Mouse (Mus musculus) forebrain, embryonic 13.5 days (tissue): ENCODE results near the gene Wfikkn1. TPM values are rescaled to one million over a fixed set of nuclear protein-coding genes. Genes with fewer than 3 reads are reported as not detected.

ENCODE experiments used
- ATAC-seq: fragments of 200-750 bp; cut with Nextera tagmentation; 2 replicates; pipeline ENCODE4 v1.8.0; 2017
- H3K27ac ChIP-seq: fragments of 300-500 bp; sonication (generic); 2 replicates; pipeline ENCODE4 v1.5.1; 2015; ENCODE audit warnings: inconsistent platforms, mild to moderate bottlenecking, moderate library complexity
- H3K27me3 ChIP-seq: fragments of 300-500 bp; sonication (generic); 2 replicates; pipeline ENCODE4 v1.6.1; 2015; ENCODE audit warnings: mild to moderate bottlenecking, inconsistent platforms
- H3K36me3 ChIP-seq: fragments of 300-500 bp; sonication (generic); 2 replicates; pipeline ENCODE4 v1.6.1; 2015; ENCODE audit warnings: mild to moderate bottlenecking, inconsistent platforms; ENCODE audit not compliant: poor library complexity, severe bottlenecking
- H3K4me1 ChIP-seq: fragments of 300-500 bp; sonication (generic); 2 replicates; pipeline ENCODE4 v1.6.1; 2015; ENCODE audit warnings: inconsistent platforms
- H3K4me2 ChIP-seq: fragments of 300-500 bp; sonication (generic); 2 replicates; pipeline ENCODE4 v1.6.1; 2015; ENCODE audit warnings: inconsistent platforms, mild to moderate bottlenecking, moderate library complexity
- H3K4me3 ChIP-seq: fragments of 300-500 bp; sonication (generic); 2 replicates; pipeline ENCODE4 v1.5.1; 2015; ENCODE audit warnings: mild to moderate bottlenecking, inconsistent platforms
- H3K9ac ChIP-seq: fragments of 300-500 bp; sonication (generic); 2 replicates; pipeline ENCODE4 v1.6.1; 2015; ENCODE audit warnings: mild to moderate bottlenecking, inconsistent platforms
- H3K9me3 ChIP-seq: fragments of 300-500 bp; sonication (generic); replicated peaks from 2 replicates; pipeline ENCODE4 v1.6.1; 2016; ENCODE audit warnings: inconsistent platforms
- WGBS: fragments of 180-500 bp; shearing (Covaris S2); methylation state at CpG from one replicate; pipeline ENCODE4 v1.1.7; 2015; 5-methylcytosine and 5-hydroxymethylcytosine counted together
- microRNA-seq: library from miRNA; unstranded; fragments of <30 nt; microRNA quantifications from one replicate; pipeline ENCODE4, GENCODE M21; 2016
- polyA plus RNA-seq: library from polyadenylated mRNA; unstranded; fragments of >200 nt; fragmentation: Nextera tagmentation; extraction: Ambion mirVana; gene quantifications from 2 replicates; pipeline ENCODE4 v1.2.1, GENCODE M21; 2015

The Wfikkn1 gene
- polyA plus RNA-seq, 1 experiment from 2014 or later = 0.76 TPM

DNA sequence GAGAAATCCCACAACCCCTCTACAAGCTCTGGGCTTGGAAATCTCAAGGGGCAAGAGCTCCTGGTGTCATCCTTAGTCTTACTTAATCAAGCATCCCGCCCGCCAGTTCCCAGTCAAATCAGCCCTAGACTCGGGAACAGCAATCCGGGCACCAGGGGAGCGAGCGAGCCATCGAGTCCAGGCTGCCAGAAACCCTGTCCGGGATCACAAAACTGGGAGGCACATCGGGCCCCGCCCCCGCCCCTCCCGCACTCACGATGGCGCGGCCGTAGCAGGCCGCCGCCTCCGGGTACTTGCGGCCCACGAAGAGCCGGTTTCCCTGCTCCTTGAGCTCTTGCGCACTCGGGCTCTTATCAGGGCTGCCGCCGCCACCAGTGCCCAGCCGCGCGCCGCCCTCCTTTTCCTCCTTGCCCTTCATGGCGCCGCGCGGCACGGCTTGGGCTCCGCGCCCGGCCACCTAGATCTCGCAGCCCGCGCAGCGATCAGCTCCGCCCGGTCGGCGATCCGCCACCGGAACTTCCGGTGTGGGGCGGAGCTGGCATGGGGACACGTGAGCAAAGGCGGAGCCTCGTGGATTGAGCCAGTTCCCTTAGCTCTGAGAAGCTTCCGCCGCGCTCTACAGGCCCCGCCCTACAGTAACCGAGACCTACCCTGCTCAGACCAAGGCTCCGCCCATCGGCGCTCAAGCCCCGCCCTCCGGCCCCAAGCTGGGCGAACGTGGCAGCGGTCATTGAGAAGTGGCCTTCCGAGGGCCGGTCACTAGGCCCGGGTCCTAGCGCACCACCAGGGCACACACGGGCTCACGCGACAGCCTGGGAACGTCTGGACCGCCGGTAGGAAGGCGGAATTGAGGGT, 48.0 kb downstream of the Wfikkn1 start:
- H3K4me2 ChIP-seq = peak overlapping the region; percentile 98
- no peaks in the 10 kb centered on the region for H3K27me3 ChIP-seq
- peak overlapping the region; percentile 90 for H3K27ac ChIP-seq
- peak; percentile 90 for ATAC-seq
- WGBS = under 1% methylated on average over 77 of the region's 77 CpGs
- peaks cover 38% of the 10 kb centered on the region for H3K36me3 ChIP-seq
- H3K4me3 ChIP-seq = peak overlapping the region; percentile 87
- no peaks in the 10 kb centered on the region for H3K9me3 ChIP-seq
- H3K9ac ChIP-seq = peak overlapping the region; percentile 89
- peaks cover 79% of the 10 kb centered on the region for H3K4me1 ChIP-seq

DNA sequence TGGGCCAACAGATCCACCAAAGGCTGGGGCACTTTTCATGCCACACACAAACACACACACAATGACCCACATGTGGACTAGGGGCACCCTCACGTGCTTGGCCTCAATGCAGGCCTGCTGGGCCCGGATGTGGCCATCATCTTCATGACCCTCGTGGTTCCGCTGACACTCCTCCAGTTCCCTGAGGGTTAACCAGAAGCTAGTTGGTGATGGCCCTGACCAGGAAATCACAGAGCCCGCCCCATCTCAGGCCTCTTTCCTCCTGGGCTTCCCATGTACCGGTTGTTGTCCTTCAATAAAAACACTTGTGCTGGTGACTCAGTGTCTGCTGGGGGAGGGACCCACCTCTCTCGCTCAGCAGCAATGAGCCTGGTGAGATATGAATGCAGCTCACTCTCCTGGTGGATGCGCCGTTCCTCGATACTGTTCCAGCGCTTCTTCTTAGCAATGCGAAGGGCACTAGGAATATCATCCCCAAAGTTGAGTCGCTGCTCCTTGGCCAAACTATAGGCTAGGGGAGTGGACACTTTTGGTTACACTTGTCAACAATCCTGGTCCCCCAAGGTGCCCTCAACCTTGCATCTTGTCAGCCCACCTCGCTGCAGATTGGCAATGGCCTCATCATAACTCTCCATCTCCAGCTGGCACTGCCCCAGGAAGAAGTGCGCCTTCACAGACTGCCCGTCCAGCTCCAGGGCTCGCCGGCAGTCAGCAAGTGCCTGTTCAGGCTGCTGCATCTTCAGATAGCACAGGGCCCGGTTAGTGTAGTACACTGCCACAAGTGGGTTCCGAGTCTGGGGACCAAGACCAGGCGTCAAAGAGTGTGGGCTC, 49.0 kb downstream of the Wfikkn1 start:
- Histone ChIP-seq H3K9me3 (no peaks in the 10 kb centered on the region), H3K9ac (peak overlapping the region; percentile 89), H3K4me1 (peaks cover 78% of the 10 kb centered on the region), H3K4me3 (peak overlapping the region; percentile 87), H3K36me3 (peaks cover 48% of the 10 kb centered on the region), H3K4me2 (peak overlapping the region; percentile 98), H3K27ac (peak overlapping the region; percentile 90; the same call in 1 of the 2 replicates), H3K27me3 (no peaks in the 10 kb centered on the region)
- no peak for ATAC-seq
- 64% methylated on average over 21 of the region's 21 CpGs for WGBS

DNA sequence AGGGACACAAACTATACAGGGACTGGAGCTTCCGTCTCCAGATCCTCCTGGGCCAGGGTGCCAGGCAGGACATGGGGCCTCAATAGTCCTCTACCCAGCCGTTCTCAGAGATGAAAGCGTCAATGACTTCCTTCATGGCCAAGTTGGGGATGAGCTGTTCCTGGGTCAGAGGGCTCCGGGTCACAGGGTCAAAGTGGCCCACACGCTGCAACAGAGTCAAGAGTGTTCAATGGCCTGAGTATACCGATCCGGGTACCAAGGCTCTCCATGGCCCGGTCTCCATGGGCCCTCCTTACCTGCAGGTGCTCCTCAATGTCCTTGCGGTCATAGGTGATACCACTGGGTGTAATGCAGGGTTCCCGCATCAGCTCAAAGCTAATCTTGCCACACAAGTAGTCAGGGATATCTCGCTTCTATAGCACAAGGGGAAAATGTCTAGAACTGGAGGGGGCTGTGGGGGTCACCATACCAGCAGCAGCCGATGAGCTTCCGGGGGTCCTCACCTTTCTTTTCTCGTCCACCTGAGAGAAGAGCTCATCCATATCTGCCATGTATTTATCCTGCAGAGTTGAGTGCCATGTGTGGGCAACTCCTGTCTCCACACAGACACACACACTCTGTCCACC, 49.7 kb downstream of the Wfikkn1 start:
- peaks cover 78% of the 10 kb centered on the region for H3K4me1 ChIP-seq
- no peaks in the 10 kb centered on the region for H3K9me3 ChIP-seq
- peaks cover 55% of the 10 kb centered on the region for H3K36me3 ChIP-seq
- no peak overlapping the region for H3K27ac ChIP-seq
- H3K4me3 ChIP-seq = peak overlapping the region; percentile 87
- H3K9ac ChIP-seq = peak overlapping the region; percentile 89
- no peak for ATAC-seq
- H3K27me3 ChIP-seq = no peaks in the 10 kb centered on the region
- WGBS = 89% methylated on average over 14 of the region's 14 CpGs
- peak overlapping the region; percentile 98 for H3K4me2 ChIP-seq

DNA sequence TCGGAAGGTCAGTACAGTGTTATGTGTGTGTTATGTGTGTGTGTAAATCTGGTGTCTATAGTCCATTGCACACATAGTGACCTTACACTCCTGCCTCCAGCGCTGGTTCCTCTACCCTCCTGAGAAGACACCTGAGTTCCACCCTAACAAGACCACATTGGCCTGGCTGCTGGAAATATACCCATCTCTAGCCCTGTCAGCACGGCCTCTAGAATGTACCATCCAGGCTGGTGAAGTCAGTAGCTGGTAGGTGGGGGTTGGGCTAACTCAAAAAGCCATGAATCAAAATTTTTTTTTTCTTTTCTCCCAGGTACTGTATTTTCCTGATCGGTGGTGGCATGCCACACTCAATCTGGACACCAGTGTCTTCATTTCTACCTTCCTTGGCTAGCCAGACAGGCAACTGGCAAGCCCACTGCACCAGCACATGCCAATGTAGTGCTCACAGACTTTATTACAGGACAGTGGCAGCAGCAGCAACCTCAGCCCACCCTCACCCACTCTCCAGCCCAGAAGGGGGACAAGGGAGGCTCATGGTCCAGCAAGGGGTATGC, 50.4 kb downstream of the Wfikkn1 start:
- no peaks in the 10 kb centered on the region for H3K9me3 ChIP-seq
- 90% methylated on average over 4 of the region's 4 CpGs for WGBS
- H3K4me3 ChIP-seq = peak overlapping the region; percentile 87
- peaks cover 77% of the 10 kb centered on the region for H3K4me1 ChIP-seq
- H3K27me3 ChIP-seq = no peaks in the 10 kb centered on the region
- peaks cover 54% of the 10 kb centered on the region for H3K36me3 ChIP-seq
- H3K4me2 ChIP-seq = peak overlapping the region; percentile 98
- H3K9ac ChIP-seq = peak overlapping the region; percentile 89; the same call in 1 of the 2 replicates
- ATAC-seq = no peak
- H3K27ac ChIP-seq = no peak overlapping the region

DNA sequence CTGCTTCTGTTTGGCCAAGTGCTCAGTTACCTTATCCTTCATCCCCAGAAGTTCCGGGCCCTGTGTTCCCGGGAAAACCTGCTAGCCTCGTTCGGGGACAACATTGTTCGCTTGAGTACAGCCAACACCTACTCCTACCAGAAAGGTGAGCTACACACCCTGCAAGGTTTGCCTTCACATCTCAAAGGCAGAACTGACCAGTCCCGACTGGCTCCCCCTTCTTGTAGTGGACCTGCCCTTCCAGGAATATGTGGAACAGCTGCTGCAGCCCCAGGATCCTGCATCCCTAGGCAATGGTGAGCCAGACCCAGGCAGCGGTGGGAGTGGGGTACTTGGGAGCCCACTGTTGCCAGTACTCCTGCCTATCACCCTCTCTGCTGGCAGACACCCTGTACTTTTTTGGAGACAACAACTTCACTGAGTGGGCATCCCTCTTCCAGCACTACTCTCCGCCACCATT, 51.1 kb downstream of the Wfikkn1 start:
- H3K4me2 ChIP-seq = peak overlapping the region; percentile 98
- no peaks in the 10 kb centered on the region for H3K9me3 ChIP-seq
- peak overlapping the region; percentile 67 for H3K4me3 ChIP-seq
- H3K36me3 ChIP-seq = peaks cover 49% of the 10 kb centered on the region
- no peaks in the 10 kb centered on the region for H3K27me3 ChIP-seq
- H3K27ac ChIP-seq = peak overlapping the region; percentile 92
- 44% methylated on average over 8 of the region's 8 CpGs for WGBS
- H3K4me1 ChIP-seq = peaks cover 77% of the 10 kb centered on the region
- H3K9ac ChIP-seq = peak overlapping the region; percentile 89
- no peak for ATAC-seq

DNA sequence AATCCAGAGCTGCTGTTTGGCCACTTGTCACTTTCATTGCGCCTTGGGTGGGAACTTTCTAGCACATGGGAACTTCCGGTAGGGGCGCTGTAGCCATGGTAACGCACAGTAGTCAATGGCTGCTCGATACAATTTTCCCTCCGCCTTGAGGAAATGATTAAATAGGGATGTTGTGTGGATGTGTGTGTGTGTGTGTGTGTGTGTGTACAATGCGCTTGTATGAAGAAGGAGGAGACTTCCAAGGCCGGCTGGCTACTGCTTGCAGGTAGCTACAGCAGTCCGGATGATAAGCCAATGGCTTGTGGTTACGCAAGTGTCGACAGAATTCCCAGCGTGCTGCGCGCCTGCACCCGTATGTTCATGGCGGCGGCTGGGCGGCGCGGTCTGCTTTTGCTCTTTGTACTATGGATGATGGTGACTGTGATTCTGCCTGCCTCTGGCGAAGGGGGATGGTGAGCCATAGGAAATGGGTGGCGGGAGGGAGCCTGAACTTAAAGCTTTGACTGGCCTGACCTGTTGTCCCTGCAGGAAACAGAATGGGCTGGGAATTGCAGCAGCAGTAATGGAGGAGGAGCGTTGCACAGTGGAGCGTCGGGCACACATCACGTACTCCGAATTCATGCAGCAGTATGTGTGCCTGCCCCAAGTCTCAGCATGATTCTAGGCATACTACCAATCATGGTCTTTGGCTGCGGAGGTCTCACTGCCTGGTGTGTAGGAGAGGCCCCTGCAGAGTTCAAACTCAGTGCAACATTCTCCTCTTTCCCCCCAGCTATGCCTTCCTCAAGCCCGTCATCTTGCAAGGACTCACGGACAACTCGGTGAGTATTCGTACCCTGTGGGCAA, 51.7 kb downstream of the Wfikkn1 start, which contains the start of gene Jmjd8:
TSS of gene Jmjd8 (plus strand) at position 156 of the 846 bp plus-strand sequence.
- peaks cover 77% of the 10 kb centered on the region for H3K4me1 ChIP-seq
- 1% methylated on average over 32 of the region's 32 CpGs for WGBS
- peaks cover 49% of the 10 kb centered on the region for H3K36me3 ChIP-seq

DNA sequence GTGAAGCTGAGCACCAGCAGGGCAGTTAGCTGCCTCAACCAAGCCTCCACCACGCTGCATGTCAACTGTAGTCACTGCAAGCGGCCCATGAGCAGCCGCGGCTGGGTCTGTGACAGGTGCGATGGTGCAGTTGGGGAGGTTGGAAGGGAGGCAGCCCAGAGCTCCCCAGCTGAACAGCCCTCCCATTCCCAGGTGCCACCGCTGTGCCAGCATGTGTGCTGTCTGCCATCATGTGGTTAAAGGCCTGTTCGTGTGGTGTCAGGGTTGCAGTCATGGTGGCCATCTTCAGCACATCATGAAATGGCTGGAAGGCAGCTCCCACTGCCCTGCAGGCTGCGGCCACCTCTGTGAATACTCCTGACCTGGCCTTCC, 52.4 kb downstream of the Wfikkn1 start:
- no peaks in the 10 kb centered on the region for H3K9me3 ChIP-seq
- H3K4me1 ChIP-seq = peaks cover 75% of the 10 kb centered on the region
- H3K27me3 ChIP-seq = no peaks in the 10 kb centered on the region
- 87% methylated on average over 8 of the region's 8 CpGs for WGBS
- peak overlapping the region; percentile 67 for H3K4me3 ChIP-seq
- peak overlapping the region; percentile 98 for H3K4me2 ChIP-seq
- ATAC-seq = no peak
- peaks cover 49% of the 10 kb centered on the region for H3K36me3 ChIP-seq
- H3K27ac ChIP-seq = 0 out of 2 replicates have a peak overlapping the region, but pooled peaks have one; percentile 92
- H3K9ac ChIP-seq = peak overlapping the region; percentile 89; the same call in 1 of the 2 replicates

More for the DNA sequence above, 51.7 kb downstream of the Wfikkn1 start, which contains the start of gene Jmjd8:
- H3K4me2 ChIP-seq = peak within 1 kb of the TSS; percentile 98
- H3K4me3 ChIP-seq = peak within 1 kb of the TSS; percentile 67
- ATAC-seq = peak; percentile 63
- H3K9me3 ChIP-seq = no peaks in the 10 kb centered on the region
- H3K27me3 ChIP-seq = no peaks in the 10 kb centered on the region
- H3K27ac ChIP-seq = peak within 1 kb of the TSS; percentile 92
- peak within 1 kb of the TSS; percentile 89 for H3K9ac ChIP-seq

Small RNA genes lying within 50 kb of the gene (microRNA-seq; reads per million reads assigned to microRNA genes)
- gene Mir3082 = not detected

Other genes with a start within 250 kb of the Wfikkn1 start
- 0.61 TPM in 1 of 2 replicates, not detected in the other for gene Gng13, start 163.7 kb downstream of the Wfikkn1 start, polyA plus RNA-seq
- gene Chtf18, start 153.4 kb downstream of the Wfikkn1 start, polyA plus RNA-seq = 24.6 and 30.1 TPM in 2 replicates
- gene Rpusd1, start 153.2 kb downstream of the Wfikkn1 start, polyA plus RNA-seq = 22.3 and 24.7 TPM in 2 replicates
- gene Mslnl, start 144.8 kb downstream of the Wfikkn1 start, polyA plus RNA-seq = not detected in 2 replicates
- 0.18 TPM in 1 of 2 replicates, not detected in the other for gene Msln, start 126.5 kb downstream of the Wfikkn1 start, polyA plus RNA-seq
- 26.4 and 27.3 TPM in 2 replicates for gene Narfl, start 107.1 kb downstream of the Wfikkn1 start, polyA plus RNA-seq
- 108 and 127 TPM in 2 replicates for gene Haghl, start 95.2 kb downstream of the Wfikkn1 start, polyA plus RNA-seq
- 0.21 and 0.23 TPM in 2 replicates for gene Ccdc78, start 94.3 kb downstream of the Wfikkn1 start, polyA plus RNA-seq
- 75.5 and 84.8 TPM in 2 replicates for gene Fam173a, start 88.0 kb downstream of the Wfikkn1 start, polyA plus RNA-seq
- gene AC134908.4, start 85.2 kb downstream of the Wfikkn1 start, polyA plus RNA-seq = 1.8 TPM in 1 of 2 replicates, not detected in the other
- gene Metrn, start 83.7 kb downstream of the Wfikkn1 start, polyA plus RNA-seq = 43.7 and 53.7 TPM in 2 replicates
- 22.7 and 25.2 TPM in 2 replicates for gene Fbxl16, start 71.8 kb downstream of the Wfikkn1 start, polyA plus RNA-seq
- gene Wdr24, start 57.2 kb downstream of the Wfikkn1 start, polyA plus RNA-seq = 27.7 and 30.0 TPM in 2 replicates
- gene Jmjd8, start 52.0 kb downstream of the Wfikkn1 start, polyA plus RNA-seq = 64.6 and 69.8 TPM in 2 replicates
- gene Stub1, start 47.5 kb downstream of the Wfikkn1 start, polyA plus RNA-seq = 303 and 330 TPM in 2 replicates
- gene Rhbdl1, start 43.6 kb downstream of the Wfikkn1 start, polyA plus RNA-seq = 9.7 and 11.2 TPM in 2 replicates
- gene Gm20683, start 39.1 kb downstream of the Wfikkn1 start, polyA plus RNA-seq = 5.9 and 7.1 TPM in 2 replicates
- 16.2 and 17.6 TPM in 2 replicates for gene Rhot2, start 36.0 kb downstream of the Wfikkn1 start, polyA plus RNA-seq
- 24.9 and 28.5 TPM in 2 replicates for gene Wdr90, start 19.4 kb downstream of the Wfikkn1 start, polyA plus RNA-seq
- gene Mcrip2, start 12.1 kb downstream of the Wfikkn1 start, polyA plus RNA-seq = 12.9 and 13.6 TPM in 2 replicates
- gene Mettl26, start 5.8 kb downstream of the Wfikkn1 start, polyA plus RNA-seq = 62.5 and 67.1 TPM in 2 replicates
- gene Rab40c, start 38.9 kb upstream of the Wfikkn1 start, polyA plus RNA-seq = 39.5 and 45.9 TPM in 2 replicates
- gene Pigq, start 64.1 kb upstream of the Wfikkn1 start, polyA plus RNA-seq = 45.0 and 54.5 TPM in 2 replicates
- not detected in 2 replicates for gene Nhlrc4, start 64.1 kb upstream of the Wfikkn1 start, polyA plus RNA-seq
- not detected in 2 replicates for gene A930017K11Rik, start 71.7 kb upstream of the Wfikkn1 start, polyA plus RNA-seq
- 16.6 and 17.1 TPM in 2 replicates for gene Capn15, start 104.9 kb upstream of the Wfikkn1 start, polyA plus RNA-seq
- gene Rab11fip3, start 188.7 kb upstream of the Wfikkn1 start, polyA plus RNA-seq = 22.7 and 24.4 TPM in 2 replicates
- gene Decr2, start 209.5 kb upstream of the Wfikkn1 start, polyA plus RNA-seq = 25.8 and 25.9 TPM in 2 replicates
- gene Nme4, start 214.7 kb upstream of the Wfikkn1 start, polyA plus RNA-seq = 53.0 and 55.8 TPM in 2 replicates
- gene Tmem8, start 232.4 kb upstream of the Wfikkn1 start, polyA plus RNA-seq = 1.5 and 1.9 TPM in 2 replicates
- gene Mrpl28, start 242.6 kb upstream of the Wfikkn1 start, polyA plus RNA-seq = 230 and 241 TPM in 2 replicates